Mouse (Mus musculus): ENCODE results near the gene Psen2. TPM values are rescaled to one million over a fixed set of nuclear protein-coding genes. Genes with fewer than 3 reads are reported as not detected.

Gene Psen2
- total RNA-seq, 2 experiments from 2014 or later = 17.2 to 22.2 TPM

- H3K4me3 ChIP-seq = no peak overlapping the region
- no peak for TF ChIP-seq CTCF (conservative IDR thresholded peaks at IDR 0.05)
- no peak for DNase-seq (ENCODE audit: low spot score in 2 of 2)
- no peak overlapping the region for H3K27ac ChIP-seq
Measured at GRCm38 (mm10) chr1:180251176-180252048, 11.8 kb downstream of the Psen2 start.

DNA sequence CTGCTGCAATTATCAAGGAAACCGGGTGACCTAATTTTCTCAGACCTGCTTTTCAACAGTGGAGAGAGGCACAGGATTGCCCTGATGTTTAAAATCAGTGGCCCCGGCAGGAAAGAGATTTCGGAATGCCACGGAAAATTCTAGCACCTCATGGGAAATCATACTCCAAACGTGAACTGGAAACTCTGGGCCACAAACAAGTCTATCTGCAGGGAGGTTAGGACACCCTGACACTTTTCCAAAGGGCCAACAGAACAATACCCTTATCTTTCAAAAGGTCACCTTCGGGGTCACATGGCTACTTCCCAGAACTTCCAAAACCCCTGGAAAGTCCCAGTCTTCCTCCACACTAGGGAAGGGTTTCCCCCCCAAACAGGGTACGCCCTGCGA is 12.8 kb downstream of the Psen2 start:
- Histone ChIP-seq H3K27ac (peak overlapping the region; percentile 71), H3K4me3 (no peak overlapping the region; the same call in 1 of the 2 replicates)
- TF ChIP-seq CTCF (conservative IDR thresholded peaks at IDR 0.05) = no peak
- no peak for DNase-seq (ENCODE audit: low spot score in 2 of 2)

DNA sequence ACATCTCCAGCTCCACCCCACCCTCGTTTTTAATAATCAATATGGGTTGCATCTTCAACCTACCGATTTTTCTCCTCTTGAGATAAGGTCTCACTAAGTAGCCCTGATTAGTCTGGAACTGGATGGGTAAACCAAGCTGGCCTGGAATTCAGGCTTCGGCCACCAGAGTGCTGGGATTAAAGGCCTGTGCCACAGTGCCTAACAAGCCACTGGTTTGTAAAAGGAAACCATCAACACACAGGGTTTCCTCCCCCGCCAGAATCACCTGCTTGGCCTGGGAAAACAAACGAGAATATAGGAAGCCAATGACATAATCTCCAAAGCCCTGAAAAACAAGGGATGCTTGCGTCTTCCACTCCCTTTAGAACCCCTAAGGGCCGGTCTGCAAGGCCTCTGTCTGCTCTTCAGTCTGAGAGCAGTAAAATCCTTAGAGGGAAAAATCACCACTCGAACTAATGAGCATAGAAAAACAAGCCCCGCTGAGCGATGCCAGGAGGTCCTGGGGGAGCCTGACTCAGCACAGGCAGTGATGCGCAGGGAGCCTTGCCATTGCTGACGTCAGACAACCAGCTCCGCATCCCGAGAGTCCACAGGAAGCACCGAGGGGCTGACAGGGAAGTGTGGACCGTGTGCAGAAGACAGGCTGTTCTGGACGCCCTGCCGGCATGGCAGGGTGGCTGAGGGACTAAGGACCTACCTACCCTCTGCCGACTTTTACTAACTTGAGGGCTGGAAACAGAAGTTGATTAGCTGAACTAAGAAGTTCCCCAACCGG is 13.4 kb downstream of the Psen2 start:
- peak; percentile 65 to 76 for DNase-seq (ENCODE audit: low spot score in 2 of 2)
- Histone ChIP-seq H3K27ac (peak overlapping the region; percentile 71), H3K4me3 (peak overlapping the region; percentile 6; the same call in 1 of the 2 replicates)
- TF ChIP-seq CTCF (conservative IDR thresholded peaks at IDR 0.05) = peak; percentile 44

- TF ChIP-seq CTCF (conservative IDR thresholded peaks at IDR 0.05) = no peak
- DNase-seq (ENCODE audit: low spot score in 2 of 2) = no peak
- no peak overlapping the region for H3K27ac ChIP-seq
Measured at GRCm38 (mm10) chr1:180248593-180249146, 14.6 kb downstream of the Psen2 start.

DNA sequence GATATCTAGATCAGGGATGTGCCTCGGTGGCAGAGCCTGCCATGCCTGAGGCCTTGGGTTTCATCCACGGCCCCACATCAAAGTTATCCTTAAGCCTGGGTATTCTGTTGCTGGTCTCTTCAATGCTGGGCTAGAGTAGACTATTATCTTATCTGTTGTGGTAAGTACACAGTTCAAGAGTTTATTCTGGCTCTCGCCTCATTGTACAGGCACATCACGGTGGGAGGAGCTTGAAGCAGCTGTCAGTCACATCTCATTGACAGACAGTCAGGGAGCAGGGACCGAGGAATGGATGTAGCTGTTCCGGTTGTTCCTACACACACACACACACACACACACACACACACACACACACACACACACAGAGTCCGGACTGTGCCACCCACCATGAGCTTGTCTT is 15.3 kb downstream of the Psen2 start:
- TF ChIP-seq CTCF (conservative IDR thresholded peaks at IDR 0.05) = no peak
- no peak for DNase-seq (ENCODE audit: low spot score in 2 of 2)
- Histone ChIP-seq H3K27ac (no peak overlapping the region), H3K4me3 (no peak overlapping the region)

More at GRCm38 (mm10) chr1:180248593-180249146, 14.6 kb downstream of the Psen2 start:
- H3K4me3 ChIP-seq = no peak overlapping the region

- no peak for TF ChIP-seq CTCF (conservative IDR thresholded peaks at IDR 0.05)
- DNase-seq (ENCODE audit: low spot score in 2 of 2) = no peak
- no peak overlapping the region for H3K4me3 ChIP-seq
- H3K27ac ChIP-seq = no peak overlapping the region
Measured at GRCm38 (mm10) chr1:180245741-180246507, 17.3 kb downstream of the Psen2 start.

DNA sequence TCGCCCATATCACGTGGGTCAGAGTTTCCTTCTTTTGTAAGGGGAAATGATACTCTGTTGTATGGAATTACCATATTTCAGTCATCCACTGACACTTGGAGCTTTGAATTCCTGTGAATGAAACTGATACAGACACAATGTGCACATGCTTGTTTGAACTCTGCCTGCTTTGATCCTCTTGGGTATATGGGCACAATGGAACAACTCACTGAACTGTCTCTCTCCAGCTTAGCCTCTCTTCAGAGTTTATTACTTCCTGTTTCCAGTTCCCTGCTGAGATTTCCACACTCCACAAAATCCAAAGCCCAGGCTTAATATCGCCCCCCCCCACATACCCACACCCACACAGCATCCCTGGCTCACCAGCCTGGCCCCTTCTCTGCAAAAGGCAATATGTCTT is 31.5 kb downstream of the Psen2 start:
- TF ChIP-seq CTCF (conservative IDR thresholded peaks at IDR 0.05) = no peak
- H3K4me3 ChIP-seq = no peak overlapping the region
- DNase-seq (ENCODE audit: low spot score in 2 of 2) = no peak
- no peak overlapping the region for H3K27ac ChIP-seq

- no peak overlapping the region for H3K27ac ChIP-seq
- no peak overlapping the region for H3K4me3 ChIP-seq
- no peak for DNase-seq (ENCODE audit: low spot score in 2 of 2)
- TF ChIP-seq CTCF (conservative IDR thresholded peaks at IDR 0.05) = peak; percentile 76
Measured at GRCm38 (mm10) chr1:180230580-180230979, 32.7 kb downstream of the Psen2 start.

GRCm38 (mm10) chr1:180229906-180230305 is 33.3 kb downstream of the Psen2 start:
- H3K27ac ChIP-seq = no peak overlapping the region
- H3K4me3 ChIP-seq = no peak overlapping the region
- no peak for DNase-seq (ENCODE audit: low spot score in 2 of 2)
- no peak for TF ChIP-seq CTCF (conservative IDR thresholded peaks at IDR 0.05)

DNA sequence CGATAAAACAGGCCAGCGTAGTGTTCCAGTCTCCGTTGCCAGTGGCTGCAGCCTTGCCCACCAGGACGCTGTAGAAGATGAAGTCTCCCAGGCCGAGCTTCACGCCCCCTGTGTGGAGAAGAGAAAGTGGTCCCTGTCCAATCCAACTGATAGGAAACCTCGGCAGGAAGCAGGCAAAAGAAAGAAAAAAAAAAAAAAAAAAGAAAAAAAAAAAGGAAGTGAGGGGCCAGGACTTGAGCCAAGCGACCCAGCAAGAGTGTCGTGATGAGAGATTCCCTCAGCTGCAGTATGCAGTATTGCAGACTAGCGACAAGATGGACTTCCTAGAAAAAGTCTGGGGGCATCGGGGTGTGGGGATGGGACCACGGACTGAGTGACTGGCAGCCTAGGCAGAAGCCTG is 34.4 kb downstream of the Psen2 start:
- no peak overlapping the region for H3K4me3 ChIP-seq
- H3K27ac ChIP-seq = no peak overlapping the region
- peak in 1 of 2 experiments; percentile 2 for DNase-seq (ENCODE audit: low spot score in 2 of 2)
- TF ChIP-seq CTCF (conservative IDR thresholded peaks at IDR 0.05) = no peak

- no peak overlapping the region for H3K4me3 ChIP-seq
- TF ChIP-seq CTCF (conservative IDR thresholded peaks at IDR 0.05) = no peak
- no peak for DNase-seq (ENCODE audit: low spot score in 2 of 2)
- H3K27ac ChIP-seq = no peak overlapping the region; the same call in 1 of the 2 replicates
Measured at GRCm38 (mm10) chr1:180226766-180227165, 36.5 kb downstream of the Psen2 start.

DNA sequence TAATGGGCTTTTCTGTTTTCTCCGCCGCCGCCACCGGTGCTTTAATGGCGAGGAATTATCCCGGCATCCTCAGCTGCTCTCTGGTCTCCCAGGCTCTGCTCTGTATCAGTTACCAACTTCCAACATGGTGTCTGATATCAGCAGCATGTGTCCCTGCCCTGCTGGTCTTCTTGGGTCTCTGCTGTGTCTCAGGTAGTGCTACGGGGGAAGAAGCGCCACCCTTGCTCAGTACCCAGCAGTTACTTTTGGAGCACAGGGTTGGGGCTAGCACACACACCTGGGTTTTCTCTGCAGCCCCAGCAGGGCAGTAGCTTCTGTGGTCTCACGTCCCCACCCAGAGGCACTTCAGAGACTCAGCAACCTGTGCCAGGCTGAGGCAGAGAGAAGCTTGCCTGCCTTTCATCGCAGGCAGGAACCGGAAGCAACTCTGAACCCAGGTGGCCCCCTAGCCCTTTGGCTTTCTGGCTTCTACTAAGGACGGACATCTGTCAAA is 37.0 kb downstream of the Psen2 start:
- peak in 1 of 2 experiments; percentile 18 for DNase-seq (ENCODE audit: low spot score in 2 of 2)
- 0 out of 2 replicates have a peak, but pooled peaks have one; percentile 15 for TF ChIP-seq CTCF (conservative IDR thresholded peaks at IDR 0.05)
- Histone ChIP-seq H3K27ac (peak overlapping the region; percentile 64; the same call in 1 of the 2 replicates), H3K4me3 (peak overlapping the region; percentile 57)
